Mouse (Mus musculus) 3134 (cell line): ENCODE measurements around the gene 1700021F07Rik.

Source experiments
- DNase-seq: peaks from one replicate; pipeline ENCODE4 v3.0.0-alpha.2; 2011; ENCODE audit warnings: low spot score; ENCODE audit not compliant: insufficient read length; ENCODE audit errors: extremely low read depth

1700021F07Rik gene

DNA sequence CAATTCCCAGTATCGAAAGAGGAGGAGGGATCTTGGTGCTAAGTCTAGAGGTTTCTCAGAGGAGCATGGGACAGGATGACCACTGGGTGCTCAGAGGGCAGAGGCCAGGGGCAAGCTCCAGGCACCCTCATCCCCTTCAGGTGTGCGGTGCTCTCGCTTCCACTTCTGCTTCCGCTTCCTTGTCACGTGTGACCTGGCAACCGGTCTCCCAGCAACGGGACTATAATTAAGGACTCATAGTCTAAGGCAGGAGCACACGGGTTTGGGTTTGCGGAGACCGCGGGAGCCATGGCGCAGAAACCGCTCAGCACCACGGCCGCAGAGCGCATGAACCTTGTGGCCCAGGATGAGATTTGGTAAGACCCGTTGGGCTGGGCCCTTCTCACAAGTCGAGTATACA, at the start of gene 1700021F07Rik:
1700021F07Rik (plus strand) TSS at position 211 of the 400 bp plus-strand sequence.
- no peak for DNase-seq

DNA sequence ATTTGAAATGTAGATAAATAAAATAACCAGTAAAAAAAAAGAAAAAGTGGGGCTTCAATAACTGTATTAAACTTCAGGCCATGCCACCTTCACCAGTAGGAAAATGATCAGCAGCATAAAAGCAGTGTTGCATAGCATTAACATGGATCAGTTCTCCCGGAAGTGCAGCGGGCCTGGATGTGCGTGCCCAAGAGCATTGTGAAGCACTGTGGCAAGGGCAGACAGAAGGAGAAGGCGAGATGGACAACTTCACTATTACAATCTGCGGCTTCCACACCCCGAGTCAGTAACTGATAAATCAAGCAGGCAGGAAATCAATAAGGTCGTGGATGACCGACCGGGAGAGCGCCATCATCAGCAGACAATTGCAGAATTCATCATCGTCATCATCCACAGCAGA, 49.2 kb upstream of the 1700021F07Rik start:
- no peak for DNase-seq

DNA sequence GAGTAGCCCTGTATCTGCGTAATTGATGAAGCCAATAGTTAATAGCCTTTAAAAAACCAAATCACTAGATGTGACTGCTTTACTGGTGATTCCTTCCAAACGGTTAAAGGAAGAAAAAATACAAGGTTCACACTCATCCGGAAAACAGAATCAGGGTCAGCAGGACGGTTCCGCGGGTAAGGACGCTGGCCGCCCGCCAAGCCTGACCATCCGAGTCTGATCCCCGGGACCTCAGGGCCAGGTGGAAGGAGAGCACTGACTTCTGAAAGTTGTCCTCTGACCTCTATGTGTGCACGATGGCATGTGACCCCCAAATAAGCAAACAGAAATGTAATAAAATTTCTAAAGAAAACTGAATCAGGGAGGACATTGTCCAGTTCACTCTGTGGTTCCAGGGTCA, 43.3 kb upstream of the 1700021F07Rik start:
- DNase-seq = no peak

DNA sequence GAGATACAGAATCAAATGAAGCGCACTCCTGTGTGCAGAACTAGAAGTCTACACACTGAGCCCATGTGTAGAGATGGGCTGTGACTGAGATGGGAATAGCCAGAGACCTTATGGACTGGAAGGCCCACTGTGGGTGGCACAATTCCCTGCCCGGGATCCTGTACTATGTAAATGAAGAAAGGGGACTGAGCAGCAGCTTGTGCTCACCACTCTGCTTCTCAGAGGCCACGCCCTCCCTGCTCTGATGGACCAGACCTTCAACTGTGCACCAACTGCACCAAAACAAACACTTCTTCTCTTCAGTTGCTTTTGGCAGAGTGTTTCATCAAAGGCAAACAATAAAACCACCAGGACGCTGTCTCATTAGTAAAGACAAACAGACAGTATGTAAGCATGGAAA, 37.9 kb upstream of the 1700021F07Rik start:
- DNase-seq = no peak

DNA sequence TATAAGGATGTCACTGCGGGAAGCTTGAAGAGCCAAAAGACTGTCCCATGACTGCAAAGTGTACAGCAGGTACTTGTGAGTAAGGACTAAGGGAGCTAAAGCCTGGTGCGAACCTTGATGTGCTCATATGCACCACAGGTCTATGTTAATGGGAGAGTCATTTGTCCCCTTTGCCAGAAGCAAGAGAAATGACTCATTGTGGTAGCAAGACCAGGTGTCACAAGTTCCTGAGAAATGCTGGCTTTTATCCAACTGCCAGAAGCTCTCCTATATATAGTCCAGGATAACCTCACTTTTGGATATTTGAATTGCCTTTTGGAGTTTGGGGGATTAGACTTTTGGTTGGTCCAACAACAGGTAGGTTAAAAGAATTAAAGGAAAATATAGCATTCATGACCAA, 22.8 kb upstream of the 1700021F07Rik start:
- DNase-seq = no peak

DNA sequence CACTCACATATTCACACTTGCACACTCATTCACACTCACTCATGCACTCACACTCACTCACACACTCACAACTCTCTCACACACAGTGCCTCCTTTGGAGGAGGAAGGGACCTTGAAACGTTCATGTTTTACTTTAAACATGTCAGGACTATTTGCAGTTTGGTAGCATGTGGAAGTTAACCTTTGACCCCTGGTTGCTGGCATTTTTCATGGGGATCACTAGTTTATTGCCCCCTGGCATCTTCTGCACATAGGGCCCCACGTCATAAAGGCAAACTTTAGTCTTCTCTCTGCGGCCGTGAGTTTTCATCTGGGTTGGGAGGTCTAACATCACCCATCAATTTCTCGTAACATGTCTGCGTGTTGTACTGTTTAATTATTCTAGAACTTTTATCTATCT, 8.4 kb upstream of the 1700021F07Rik start:
- DNase-seq = no peak

DNA sequence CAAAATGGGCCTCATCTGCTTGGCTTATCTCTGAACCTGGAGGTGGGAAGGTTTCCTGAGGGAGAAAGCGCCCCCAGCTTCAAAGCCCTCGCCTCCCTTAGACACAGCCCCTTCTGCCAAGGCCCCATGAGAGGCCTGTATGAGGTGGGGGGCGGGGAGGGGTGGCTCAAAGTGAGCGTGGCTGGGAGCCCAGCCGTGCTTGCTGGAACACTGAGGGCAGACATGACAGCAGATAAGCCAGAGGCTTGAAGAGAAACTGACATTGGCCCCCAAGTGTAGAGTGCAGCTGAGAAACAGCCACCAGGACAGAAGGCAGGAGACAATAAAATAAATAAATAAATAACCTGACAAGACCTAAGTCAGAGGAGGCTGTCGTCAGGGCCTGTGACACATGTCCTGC, 7.2 kb upstream of the 1700021F07Rik start:
- DNase-seq = no peak

DNA sequence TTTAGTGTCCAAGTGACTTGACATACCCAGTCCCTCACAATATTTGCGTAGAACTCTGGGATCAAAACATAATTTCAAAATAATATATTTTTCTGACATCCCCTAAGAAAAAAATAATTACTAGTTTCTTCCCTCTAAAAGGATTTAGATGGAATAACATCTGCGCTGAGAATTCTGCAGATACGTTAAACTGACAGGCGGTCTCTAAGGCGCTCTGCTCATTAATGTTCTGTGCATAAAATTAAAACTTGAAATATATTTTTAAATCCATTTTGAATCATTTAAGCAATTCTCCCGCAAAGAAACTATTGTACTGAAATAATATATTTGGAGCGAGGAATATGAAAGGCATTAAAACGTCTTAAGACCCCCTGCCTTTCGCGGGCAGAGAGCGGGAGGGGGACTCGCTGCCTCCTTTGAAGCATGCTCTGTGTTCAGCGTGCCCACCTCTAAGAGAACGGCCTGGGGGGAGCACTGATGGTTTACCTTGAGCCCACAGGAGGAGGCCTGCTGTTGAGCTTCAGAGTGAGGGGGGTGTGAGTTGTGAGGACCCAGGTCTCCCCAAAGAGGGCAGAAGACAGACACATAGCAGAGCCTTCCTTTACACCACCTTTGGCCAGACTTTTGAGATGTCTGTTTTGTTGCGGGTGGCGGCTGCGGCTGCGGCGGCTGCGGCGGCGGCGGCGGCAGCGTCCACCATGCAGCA, 6.1 kb upstream of the 1700021F07Rik start:
- DNase-seq = no peak

DNA sequence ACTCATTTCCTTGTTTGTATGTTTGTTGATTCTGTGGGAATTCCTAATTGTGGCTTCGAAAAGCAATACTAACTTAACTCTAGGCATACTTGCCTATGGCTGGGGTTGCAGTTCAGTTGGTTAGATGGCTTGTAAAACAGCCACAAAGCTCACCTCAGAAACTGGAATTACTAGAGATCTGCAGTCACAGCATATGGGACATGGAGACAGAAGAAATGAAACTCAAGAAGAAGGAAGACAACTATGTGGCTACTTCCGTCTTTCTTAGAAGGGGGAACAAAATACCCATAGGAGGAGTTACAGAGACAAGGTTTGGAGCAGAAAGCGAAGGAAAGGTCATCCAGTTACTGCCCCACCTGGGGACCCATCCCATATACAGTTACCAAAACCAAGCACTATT, 6.1 kb downstream of the 1700021F07Rik start:
- no peak for DNase-seq

DNA sequence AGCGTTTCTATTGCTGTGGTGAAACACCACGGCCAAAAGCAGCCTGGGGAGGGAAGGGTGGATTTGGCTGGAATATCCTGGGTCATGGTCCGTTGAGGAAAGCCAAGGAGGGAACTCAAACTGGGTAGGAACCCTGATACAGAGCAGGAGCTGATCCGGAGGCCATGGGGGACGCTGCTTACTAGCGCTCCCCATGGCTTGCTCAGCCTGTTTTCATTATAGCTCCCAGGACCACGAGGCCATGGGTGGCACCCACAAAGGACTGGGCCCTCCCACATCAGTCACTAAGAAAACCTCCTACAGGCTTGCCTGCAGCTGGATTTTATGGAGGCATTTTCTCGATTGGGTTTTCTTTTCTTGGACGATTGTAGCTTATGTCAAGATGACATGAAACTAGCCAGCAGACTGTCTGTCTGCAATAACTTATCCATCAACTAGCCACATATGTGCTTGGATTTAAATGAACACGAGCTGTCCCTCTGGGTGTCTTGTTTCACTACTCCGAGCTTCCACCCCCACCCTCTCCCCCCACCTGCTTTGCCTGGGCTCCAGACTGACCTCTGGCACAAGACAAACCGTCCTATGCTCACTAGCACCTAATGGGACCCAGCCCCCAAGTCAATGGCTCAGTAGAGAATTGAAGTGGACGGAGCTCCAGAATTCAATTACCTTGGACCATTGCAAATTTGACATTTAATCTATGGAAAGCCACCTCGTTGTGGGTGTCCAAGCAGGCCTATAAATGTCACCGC, 10.5 kb downstream of the 1700021F07Rik start:
- no peak for DNase-seq

DNA sequence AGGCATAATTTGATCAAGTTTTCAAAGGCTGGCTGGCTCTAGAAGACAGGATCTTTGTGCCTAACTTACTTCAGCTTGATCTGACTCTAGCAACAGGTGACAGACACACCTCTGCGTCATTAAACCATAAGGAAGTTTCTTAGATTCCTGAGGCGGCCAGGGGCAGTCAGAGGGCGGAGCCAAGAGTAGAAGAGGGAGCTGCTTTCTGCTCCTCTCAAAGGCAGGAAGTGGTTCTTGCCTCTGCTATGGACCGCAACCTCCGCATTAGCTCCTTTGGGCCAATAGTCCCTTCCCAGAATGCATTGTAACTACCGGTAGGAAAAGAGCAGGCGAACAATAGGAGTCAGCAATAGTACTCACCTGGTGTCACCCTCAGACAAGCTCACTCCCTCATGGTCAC, 12.2 kb downstream of the 1700021F07Rik start:
- no peak for DNase-seq

DNA sequence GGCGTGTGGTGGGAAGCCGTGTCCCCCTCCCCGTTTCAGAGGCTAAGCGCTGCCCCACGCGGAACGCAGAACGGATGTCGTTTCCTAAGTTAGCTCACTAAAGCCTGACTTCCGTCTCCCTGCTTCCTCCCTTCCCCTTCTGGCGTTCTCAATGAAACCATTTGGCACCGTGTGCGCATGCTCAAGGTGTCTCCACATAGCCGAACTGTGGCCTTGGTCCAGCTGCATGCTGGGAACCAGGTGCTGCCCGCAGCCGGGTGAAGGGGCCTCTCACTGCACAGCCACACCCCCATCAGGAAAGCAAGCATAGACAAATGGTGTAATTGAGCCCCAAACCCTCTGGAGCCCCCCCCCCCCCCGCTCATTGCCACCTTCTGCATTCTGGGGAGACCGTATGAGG, 13.0 kb downstream of the 1700021F07Rik start:
- DNase-seq = no peak

DNA sequence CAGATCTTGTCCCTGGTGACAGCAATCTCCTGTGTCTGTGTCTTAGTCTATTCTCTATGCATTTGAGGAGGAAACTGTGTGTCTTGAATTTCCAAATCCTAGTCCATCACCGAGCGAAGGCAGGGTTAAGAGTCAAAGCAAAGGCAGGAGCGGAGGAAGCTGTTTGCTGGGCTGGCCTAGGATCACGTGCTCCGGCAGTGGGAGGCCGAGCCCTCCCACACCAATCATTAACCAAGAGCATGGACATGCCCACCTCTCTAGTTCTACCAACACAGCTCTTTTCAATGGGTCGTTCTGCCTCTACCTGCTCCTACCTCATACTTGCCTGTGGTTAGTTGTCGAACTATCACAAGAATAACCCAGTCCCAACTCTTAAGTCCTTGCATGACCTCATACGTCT, 13.5 kb downstream of the 1700021F07Rik start:
- no peak for DNase-seq

DNA sequence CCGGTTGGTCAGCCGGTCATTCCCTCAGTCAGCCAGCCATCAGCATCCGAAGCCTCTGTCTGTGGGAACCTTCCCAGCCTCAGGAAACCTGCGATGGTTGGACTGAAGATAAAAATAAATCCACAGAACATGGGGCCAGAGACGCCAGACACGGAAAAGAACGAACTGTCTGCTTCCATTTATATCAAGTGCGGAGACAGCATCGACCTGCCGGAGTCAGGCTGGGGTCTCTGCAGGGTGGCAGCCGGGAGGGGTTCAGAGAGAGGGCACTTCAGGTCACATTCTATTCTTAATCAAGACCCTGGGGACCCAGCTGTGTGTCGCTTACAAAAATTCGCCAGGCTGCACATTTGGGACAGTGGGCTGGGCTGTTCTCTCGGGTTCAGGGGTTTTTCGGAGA, 17.4 kb downstream of the 1700021F07Rik start:
- no peak for DNase-seq

DNA sequence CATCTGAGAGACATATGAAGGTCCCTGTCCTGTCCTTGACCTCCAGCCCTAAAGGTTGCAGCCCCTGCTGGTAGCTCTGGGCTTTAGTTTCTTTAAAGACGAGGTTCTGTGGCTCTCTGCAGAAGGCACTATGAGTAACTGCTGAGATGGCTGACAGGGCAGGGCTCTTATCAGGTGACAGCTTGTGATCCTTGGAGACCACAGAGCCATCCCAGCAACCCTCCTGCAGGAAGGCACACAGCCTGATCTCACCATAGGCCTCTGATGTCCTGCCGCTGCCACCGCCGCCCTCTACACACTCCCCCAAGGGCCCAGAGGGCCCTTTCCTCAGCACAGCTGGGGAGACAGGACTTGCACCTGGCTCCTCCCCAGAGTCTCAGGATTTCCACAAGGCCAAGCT, 19.4 kb downstream of the 1700021F07Rik start:
- DNase-seq = no peak

DNA sequence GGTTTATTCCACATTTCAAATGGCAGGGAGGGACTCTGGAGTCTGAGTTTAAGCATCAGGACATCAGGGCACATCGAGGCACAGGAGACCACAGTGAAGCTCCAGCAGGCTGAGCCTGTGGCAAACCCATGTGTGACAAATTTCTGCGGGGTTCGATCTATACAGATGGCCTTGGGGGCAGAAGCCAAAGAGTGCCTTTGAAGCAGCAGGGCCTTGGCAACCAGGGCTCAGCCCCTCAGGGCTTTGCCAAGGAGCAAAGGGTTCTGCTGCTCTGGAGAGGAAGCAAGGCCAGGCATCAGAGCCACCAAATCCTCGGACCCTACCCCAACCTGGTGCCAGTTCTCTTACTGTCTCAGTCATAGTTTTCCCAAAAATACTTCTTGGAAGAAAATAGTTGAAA, 20.3 kb downstream of the 1700021F07Rik start:
- DNase-seq = no peak

DNA sequence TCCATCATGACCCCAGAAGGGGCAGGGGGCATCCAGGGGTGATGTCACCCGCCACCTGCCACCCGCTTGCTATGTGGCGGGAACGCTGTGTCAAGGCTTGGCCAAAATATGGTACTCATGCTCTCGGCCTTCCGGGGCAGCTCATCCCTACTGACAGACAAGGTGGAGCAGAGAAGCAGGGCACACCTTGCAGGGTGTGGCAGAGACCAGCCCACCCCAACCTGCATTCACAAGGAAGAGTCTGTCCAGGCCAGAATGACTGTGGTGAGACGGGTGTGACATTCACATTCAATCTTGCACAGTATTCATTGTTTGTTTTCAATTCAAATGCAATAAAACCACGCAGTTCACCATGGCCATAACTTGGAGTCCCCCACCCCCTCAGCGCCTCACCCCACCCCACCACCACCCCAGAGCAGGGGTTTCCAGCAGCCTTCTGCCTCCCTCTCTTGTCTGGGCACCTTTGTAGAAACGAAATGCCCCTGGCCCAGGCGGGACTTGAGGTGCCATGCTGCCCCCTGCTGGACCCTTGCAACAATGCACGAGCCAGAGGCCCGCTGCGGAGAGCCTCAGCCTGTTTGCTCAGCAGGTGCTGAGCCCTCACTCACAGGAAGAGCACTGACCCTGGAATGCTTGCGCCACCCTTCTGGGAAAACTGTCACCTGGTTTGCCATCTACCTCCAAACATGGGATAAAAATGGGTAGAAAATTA, 23.8 kb downstream of the 1700021F07Rik start:
- peak; percentile 72 for DNase-seq

DNA sequence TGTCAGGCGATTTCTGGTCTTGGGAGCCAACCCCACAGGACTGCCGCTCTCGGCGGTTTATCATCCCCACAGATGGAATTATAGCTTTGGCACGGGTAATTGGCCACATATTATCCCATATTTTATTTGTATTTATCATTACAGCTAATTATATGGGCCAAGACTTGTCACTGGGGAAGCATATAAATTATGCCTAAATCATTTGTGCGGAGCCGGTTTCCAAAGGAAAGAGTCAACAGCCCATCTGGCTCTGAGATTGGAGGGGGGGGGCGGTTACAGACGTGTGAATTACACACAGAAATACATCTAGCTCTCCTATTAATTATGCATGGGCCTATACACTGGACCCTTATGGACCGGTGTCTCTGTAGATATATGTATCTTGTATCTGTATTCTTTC, 26.9 kb downstream of the 1700021F07Rik start:
- no peak for DNase-seq

DNA sequence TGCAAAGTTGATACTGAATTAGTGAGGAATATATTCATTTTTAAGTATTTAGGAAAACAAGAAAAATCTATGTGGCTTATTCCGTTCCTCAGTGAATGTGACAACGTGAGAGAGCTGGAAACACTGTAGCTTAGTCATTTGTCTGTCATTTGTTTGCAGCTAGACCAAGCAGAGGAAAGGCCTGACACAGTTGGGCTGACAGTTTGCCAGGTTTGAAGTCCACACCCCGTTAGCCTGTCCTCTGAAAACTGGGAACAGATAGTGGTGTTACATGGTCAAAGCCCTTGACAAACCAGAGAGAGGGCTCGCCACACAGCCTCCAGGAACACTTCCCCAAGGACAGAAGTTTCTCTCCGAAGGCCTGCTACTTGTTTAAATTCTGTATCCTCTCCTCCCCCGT, 28.3 kb downstream of the 1700021F07Rik start:
- no peak for DNase-seq

DNA sequence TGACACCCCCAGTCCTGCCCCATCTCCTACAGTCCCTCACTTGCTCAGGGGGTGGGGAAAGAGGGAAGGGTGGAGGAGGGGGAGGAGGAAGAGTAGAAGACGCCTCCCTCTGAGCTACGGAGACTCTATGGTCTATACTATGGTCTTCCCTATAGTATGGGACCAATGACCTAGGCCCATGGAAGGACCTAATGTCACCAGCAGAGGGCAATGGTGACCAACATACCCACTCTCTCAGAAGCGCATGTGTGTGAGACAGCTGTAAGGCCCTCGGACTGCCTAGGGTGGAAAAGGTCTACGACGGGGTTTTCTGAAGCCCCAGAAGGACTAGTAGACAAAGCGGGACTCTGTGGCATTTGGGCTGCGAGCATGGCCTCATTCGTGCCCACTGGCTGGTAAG, 31.5 kb downstream of the 1700021F07Rik start:
- no peak for DNase-seq

DNA sequence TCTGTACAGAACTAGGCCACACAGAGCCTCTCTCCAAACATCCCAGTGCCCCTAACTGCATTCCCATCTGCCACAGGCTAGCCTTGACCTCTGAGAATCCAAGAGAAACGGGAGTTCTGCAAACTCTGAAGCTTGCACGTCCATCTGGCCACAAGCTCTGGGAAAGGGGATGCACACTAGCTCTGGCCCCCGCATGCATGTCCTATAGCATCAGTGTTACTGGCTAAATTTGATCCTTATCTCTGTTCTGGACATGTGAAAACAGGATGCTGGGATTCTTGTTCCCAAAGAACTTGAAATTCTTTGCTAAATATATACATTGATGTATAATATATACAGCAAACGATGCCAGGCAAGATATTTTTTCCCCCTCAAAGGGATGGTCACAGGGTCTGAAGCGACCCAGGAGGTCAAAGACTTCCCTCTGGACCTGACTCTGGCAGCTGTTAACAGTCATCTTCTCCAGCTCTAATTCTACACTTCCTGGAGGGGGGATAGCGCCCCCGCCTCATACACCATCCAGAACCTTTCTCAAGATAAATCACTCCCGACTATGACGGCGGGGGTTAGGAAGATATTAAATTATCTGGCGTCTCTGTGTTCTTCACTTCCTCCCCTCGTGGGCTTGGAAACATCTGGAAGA, 36.5 kb downstream of the 1700021F07Rik start:
- no peak for DNase-seq
